Mouse (Mus musculus) right cerebral cortex, postnatal 25 days (tissue): Measurements from ENCODE around the gene Myo7a.

Experiments
- DNase-seq: peaks from one replicate; pipeline ENCODE4 v3.0.0; 2022

The Myo7a gene

GRCm38 (mm10) chr7:98119179-98119960, at the start of gene Myo7a:
TSS of gene Myo7a (minus strand) at chr7:98119524.
- DNase-seq, result no peak

- no peak for DNase-seq
Measured at GRCm38 (mm10) chr7:98164999-98165528, 45.7 kb upstream of the Myo7a start.

GRCm38 (mm10) chr7:98164382-98164998, 45.2 kb upstream of the Myo7a start:
- DNase-seq, result no peak

GRCm38 (mm10) chr7:98163700-98164099, 44.4 kb upstream of the Myo7a start:
- no peak for DNase-seq

- DNase-seq, result no peak
Measured at GRCm38 (mm10) chr7:98162239-98162638, 42.9 kb upstream of the Myo7a start.

GRCm38 (mm10) chr7:98160041-98160740, 40.9 kb upstream of the Myo7a start:
- no peak for DNase-seq

- no peak for DNase-seq
Measured at GRCm38 (mm10) chr7:98158481-98158880, 39.2 kb upstream of the Myo7a start.

GRCm38 (mm10) chr7:98157636-98158332, 38.5 kb upstream of the Myo7a start:
- no peak for DNase-seq

- DNase-seq, result no peak
Measured at GRCm38 (mm10) chr7:98156280-98156665, 36.9 kb upstream of the Myo7a start.

GRCm38 (mm10) chr7:98155546-98156279, 36.4 kb upstream of the Myo7a start:
- peak; percentile 70 for DNase-seq

GRCm38 (mm10) chr7:98153892-98154291, 34.6 kb upstream of the Myo7a start:
- no peak for DNase-seq

- no peak for DNase-seq
Measured at GRCm38 (mm10) chr7:98153345-98153744, 34.0 kb upstream of the Myo7a start.

- DNase-seq, result no peak
Measured at GRCm38 (mm10) chr7:98152400-98152799, 33.1 kb upstream of the Myo7a start.

GRCm38 (mm10) chr7:98150525-98150924, 31.2 kb upstream of the Myo7a start:
- no peak for DNase-seq

GRCm38 (mm10) chr7:98149802-98150201, 30.5 kb upstream of the Myo7a start:
- no peak for DNase-seq

GRCm38 (mm10) chr7:98148721-98149407, 29.5 kb upstream of the Myo7a start:
- no peak for DNase-seq

- DNase-seq, result no peak
Measured at GRCm38 (mm10) chr7:98147766-98148165, 28.4 kb upstream of the Myo7a start.

- peak; percentile 19 for DNase-seq
Measured at GRCm38 (mm10) chr7:98146447-98146845, 27.1 kb upstream of the Myo7a start.

- no peak for DNase-seq
Measured at GRCm38 (mm10) chr7:98145842-98146446, 26.6 kb upstream of the Myo7a start.

- DNase-seq, result no peak
Measured at GRCm38 (mm10) chr7:98145402-98145801, 26.1 kb upstream of the Myo7a start, which contains the start of gene Omp. TSS of gene Omp (minus strand) at chr7:98145502.

- no peak for DNase-seq
Measured at GRCm38 (mm10) chr7:98142648-98143047, 23.3 kb upstream of the Myo7a start.
